Mouse (Mus musculus) brain, embryonic 14.5 days (tissue): ENCODE data around the gene Rbm46. TPM values are rescaled to one million over a fixed set of nuclear protein-coding genes. Genes with fewer than 3 reads are reported as not detected.
A peak's percentile ranks its signal among the peaks of the same experiment; 100 is the strongest.

Experiments used
- DNase-seq: peaks from one replicate; pipeline ENCODE4 v3.0.0-alpha.2; 2011; ENCODE audit warnings: low read depth
- CTCF ChIP-seq: fragments of 200-500 bp; IDR thresholded peaks from 2 replicates; pipeline ENCODE4 v1.5.1; 2012; ENCODE audit warnings: inconsistent platforms, mild to moderate bottlenecking, moderate library complexity, borderline replicate concordance; ENCODE audit not compliant: insufficient read depth, insufficient read length; ENCODE audit errors: extremely low read depth
- POLR2A ChIP-seq: fragments of 200-500 bp; IDR thresholded peaks from 2 replicates; pipeline ENCODE4 v1.6.1; 2012; ENCODE audit warnings: mild to moderate bottlenecking, inconsistent platforms, borderline replicate concordance; ENCODE audit not compliant: poor library complexity, insufficient read depth, insufficient read length, severe bottlenecking; ENCODE audit errors: extremely low read depth
- polyA plus RNA-seq: library from polyadenylated mRNA; depleted of rRNA; stranded (reverse); fragments of >200 nt; gene quantifications from 2 replicates; pipeline ENCODE4 v1.2.3, GENCODE M21; 2012; rRNA removed

Rbm46 gene
- polyA plus RNA-seq, result 0.58 and 0.63 TPM in 2 replicates

- TF ChIP-seq CTCF (no peak), POLR2A (no peak)
- DNase-seq, result peak; percentile 93
Observed at GRCm38 (mm10) chr3:82876372-82876739, at the start of gene Rbm46. Gene Rbm46 (minus strand): TSS chr3:82876483.

GRCm38 (mm10) chr3:82915632-82916031, 39.3 kb upstream of the Rbm46 start:
- TF ChIP-seq CTCF (no peak), POLR2A (no peak)
- DNase-seq, result no peak

GRCm38 (mm10) chr3:82908671-82909070, 32.4 kb upstream of the Rbm46 start:
- no peak for TF ChIP-seq POLR2A
- TF ChIP-seq CTCF, result no peak
- DNase-seq, result no peak

GRCm38 (mm10) chr3:82904211-82904908, 28.1 kb upstream of the Rbm46 start:
- TF ChIP-seq CTCF (no peak), POLR2A (no peak)
- peak; percentile 60 for DNase-seq

- peak; percentile 45 for DNase-seq
- TF ChIP-seq CTCF (no peak), POLR2A (no peak)
Observed at GRCm38 (mm10) chr3:82903613-82904205, 27.4 kb upstream of the Rbm46 start, which contains the start of gene Lrat. Gene Lrat (minus strand): TSS chr3:82903973.

- peak; percentile 2 for DNase-seq
- no peak for TF ChIP-seq CTCF
- no peak for TF ChIP-seq POLR2A
Observed at GRCm38 (mm10) chr3:82902757-82903612, 26.7 kb upstream of the Rbm46 start.

- TF ChIP-seq POLR2A, result no peak
- TF ChIP-seq CTCF, result no peak
- DNase-seq, result no peak
Observed at GRCm38 (mm10) chr3:82888842-82889241, 12.6 kb upstream of the Rbm46 start.

- TF ChIP-seq POLR2A, result no peak
- TF ChIP-seq CTCF, result peak; percentile 59; the same call in 1 of the 2 replicates
Observed at GRCm38 (mm10) chr3:82877258-82877657, 975 bp upstream of the Rbm46 start.

GRCm38 (mm10) chr3:82875671-82876371, 462 bp downstream of the Rbm46 start:
- no peak for DNase-seq
- TF ChIP-seq CTCF (no peak), POLR2A (no peak)

More at GRCm38 (mm10) chr3:82877258-82877657, 975 bp upstream of the Rbm46 start:
- DNase-seq, result peak; percentile 73

GRCm38 (mm10) chr3:82857414-82858077, 18.7 kb downstream of the Rbm46 start:
- peak; percentile 71 for DNase-seq
- no peak for TF ChIP-seq POLR2A
- 0 out of 2 replicates have a peak, but pooled peaks have one; percentile 26 for TF ChIP-seq CTCF

- no peak for TF ChIP-seq POLR2A
- no peak for TF ChIP-seq CTCF
- peak; percentile 71 for DNase-seq
Observed at GRCm38 (mm10) chr3:82825165-82825564, 51.1 kb downstream of the Rbm46 start.

GRCm38 (mm10) chr3:82811851-82812250, 64.4 kb downstream of the Rbm46 start:
- no peak for DNase-seq
- TF ChIP-seq CTCF, result no peak
- no peak for TF ChIP-seq POLR2A
